Comparison of ENCODE assay signal across 8 mouse cellular contexts in genomic region chr4:86555035-86555707, GRCm38 (mm10). TPM values are rescaled to one million over a fixed set of nuclear protein-coding genes. Genes with fewer than 3 reads are reported as not detected.
A peak's percentile ranks its signal among the peaks of the same experiment; 100 is the strongest.
DNase-seq lines count a peak whose midpoint lies in the region; ATAC-seq and TF ChIP-seq lines count a peak whose summit lies in the region.

No protein-coding gene starts in this region.

- TF ChIP-seq POLR2A in testis, adult 2 months (IDR thresholded peaks at IDR 0.05; ENCODE audit: control insufficient read depth, low read depth, low read length) = no peak

- H3K9me3 ChIP-seq in embryonic facial prominence, embryonic 11.5 days (replicated peaks; ENCODE audit: control insufficient read depth, low read length) = no peaks in the 10 kb centered on the region
- no peaks in the 10 kb centered on the region for H3K9me3 ChIP-seq in embryonic facial prominence, embryonic 10.5 days
- no peaks in the 10 kb centered on the region for H3K9me3 ChIP-seq in forebrain, embryonic 16.5 days (ENCODE audit: control insufficient read depth, low read length)
- H3K9me3 ChIP-seq in midbrain, embryonic 12.5 days = no peaks in the 10 kb centered on the region

- no peaks in the 10 kb centered on the region for H3K27me3 ChIP-seq in embryonic facial prominence, embryonic 11.5 days (ENCODE audit: control insufficient read depth, insufficient read depth, low read length)
- no peaks in the 10 kb centered on the region for H3K27me3 ChIP-seq in embryonic facial prominence, embryonic 10.5 days (replicated peaks; ENCODE audit: low read depth, poor library complexity, severe bottlenecking)
- no peaks in the 10 kb centered on the region for H3K27me3 ChIP-seq in testis, adult 2 months (ENCODE audit: control insufficient read depth, insufficient read depth, low read length)
- H3K27me3 ChIP-seq in forebrain, embryonic 16.5 days (replicated peaks; ENCODE audit: control insufficient read depth, insufficient read depth, low read length) = no peaks in the 10 kb centered on the region
- H3K27me3 ChIP-seq in midbrain, embryonic 12.5 days = no peaks in the 10 kb centered on the region

- no peak for TF ChIP-seq CTCF in testis, adult 2 months (IDR thresholded peaks at IDR 0.05; ENCODE audit: control insufficient read depth, insufficient read depth, insufficient replicate concordance, low read depth, low read length)

- peak; percentile 86 for DNase-seq in embryonic facial prominence, embryonic 11.5 days (ENCODE audit: low spot score)
- no peak for DNase-seq in embryonic facial prominence, embryonic 10.5 days (ENCODE audit: low spot score)
- DNase-seq in testis, postnatal 14 days (ENCODE audit: low spot score) = no peak
- no peak for DNase-seq in right cerebral cortex, postnatal 25 days
- no peak for DNase-seq in cerebellum, adult 9-11 months

- H3K4me1 ChIP-seq in embryonic facial prominence, embryonic 11.5 days (ENCODE audit: control insufficient read depth, insufficient read depth, low read length) = no peaks in the 10 kb centered on the region
- H3K4me1 ChIP-seq in embryonic facial prominence, embryonic 10.5 days = no peaks in the 10 kb centered on the region
- H3K4me1 ChIP-seq in testis, adult 2 months (ENCODE audit: control insufficient read depth, insufficient read depth, low read length) = no peaks in the 10 kb centered on the region; the same call in 1 of the 2 replicates
- H3K4me1 ChIP-seq in forebrain, embryonic 16.5 days (replicated peaks; ENCODE audit: control insufficient read depth, insufficient read depth, low read length) = no peaks in the 10 kb centered on the region
- no peaks in the 10 kb centered on the region for H3K4me1 ChIP-seq in midbrain, embryonic 12.5 days

- H3K4me3 ChIP-seq in embryonic facial prominence, embryonic 11.5 days (ENCODE audit: low read depth, low read length) = no peak overlapping the region
- H3K4me3 ChIP-seq in embryonic facial prominence, embryonic 10.5 days = no peak overlapping the region
- H3K4me3 ChIP-seq in testis, adult 2 months (ENCODE audit: control insufficient read depth, low read depth, low read length) = peak overlapping the region; percentile 84
- H3K4me3 ChIP-seq in forebrain, embryonic 16.5 days (replicated peaks; ENCODE audit: low read length) = no peak overlapping the region
- H3K4me3 ChIP-seq in midbrain, embryonic 12.5 days = no peak overlapping the region

- no peak overlapping the region for H3K4me2 ChIP-seq in embryonic facial prominence, embryonic 11.5 days (ENCODE audit: low read depth, low read length)
- H3K4me2 ChIP-seq in forebrain, embryonic 16.5 days (ENCODE audit: low read length) = no peak overlapping the region
- no peak overlapping the region for H3K4me2 ChIP-seq in midbrain, embryonic 12.5 days (replicated peaks)

- no peak overlapping the region for H3K27ac ChIP-seq in embryonic facial prominence, embryonic 11.5 days (replicated peaks; ENCODE audit: low read depth, low read length)
- no peak overlapping the region for H3K27ac ChIP-seq in embryonic facial prominence, embryonic 10.5 days (replicated peaks)
- no peak overlapping the region for H3K27ac ChIP-seq in testis, adult 2 months (ENCODE audit: control insufficient read depth, insufficient read depth, low read depth, low read length)
- H3K27ac ChIP-seq in forebrain, embryonic 16.5 days (ENCODE audit: low read length) = no peak overlapping the region
- no peak overlapping the region for H3K27ac ChIP-seq in midbrain, embryonic 12.5 days (replicated peaks)

- H3K9ac ChIP-seq in embryonic facial prominence, embryonic 11.5 days (replicated peaks; ENCODE audit: low read length) = no peak overlapping the region
- no peak overlapping the region for H3K9ac ChIP-seq in forebrain, embryonic 16.5 days (replicated peaks; ENCODE audit: low read depth, low read length)
- no peak overlapping the region for H3K9ac ChIP-seq in midbrain, embryonic 12.5 days (replicated peaks)

- WGBS in embryonic facial prominence, embryonic 11.5 days = 27% methylated on average over 6 of the region's 6 CpGs
- WGBS in embryonic facial prominence, embryonic 10.5 days = 28% methylated on average over 6 of the region's 6 CpGs
- 22% methylated on average over 6 of the region's 6 CpGs for WGBS in forebrain, embryonic 16.5 days
- WGBS in midbrain, embryonic 12.5 days = 24% methylated on average over 6 of the region's 6 CpGs

- no peaks in the 10 kb centered on the region for H3K36me3 ChIP-seq in embryonic facial prominence, embryonic 11.5 days (replicated peaks; ENCODE audit: control insufficient read depth, insufficient read depth, low read depth, low read length)
- no peaks in the 10 kb centered on the region for H3K36me3 ChIP-seq in embryonic facial prominence, embryonic 10.5 days (replicated peaks)
- H3K36me3 ChIP-seq in testis, adult 2 months (ENCODE audit: control insufficient read depth, insufficient read depth, low read length) = no peaks in the 10 kb centered on the region
- no peaks in the 10 kb centered on the region for H3K36me3 ChIP-seq in forebrain, embryonic 16.5 days (ENCODE audit: control insufficient read depth, insufficient read depth)
- no peaks in the 10 kb centered on the region for H3K36me3 ChIP-seq in midbrain, embryonic 12.5 days

- peak; percentile 59; the same call in 1 of the 2 replicates for ATAC-seq in embryonic facial prominence, embryonic 11.5 days (replicated peaks; ENCODE audit: insufficient number of reproducible peaks, low FRiP score, low TSS enrichment, low read depth)
- peak; percentile 77 for ATAC-seq in forebrain, embryonic 16.5 days
- peak; percentile 49; the same call in 1 of the 2 replicates for ATAC-seq in midbrain, embryonic 12.5 days (ENCODE audit: low FRiP score, low read depth)

RNA-seq across cellular contexts. Expression of gene Saxo1, which starts 3.0 kb away (rescaled TPM):
- polyA plus RNA-seq in embryonic facial prominence, embryonic 11.5 days (2014; fragmentation: Nextera tagmentation; extraction: Ambion mirVana) = not detected in 2 replicates
- not detected in 2 replicates for polyA plus RNA-seq in embryonic facial prominence, embryonic 10.5 days (2016; fragmentation: Nextera tagmentation; extraction: Ambion mirVana)
- 87.4 and 95.3 TPM in 2 replicates for polyA plus RNA-seq in testis, adult 2 months (2012; rRNA removed)
- polyA plus RNA-seq in forebrain, embryonic 16.5 days (2015; fragmentation: Nextera tagmentation; extraction: Ambion mirVana) = not detected in 2 replicates
- polyA plus RNA-seq in midbrain, embryonic 12.5 days (2016; fragmentation: Nextera tagmentation; extraction: Ambion mirVana) = not detected in 2 replicates

RNA-seq across cellular contexts. Expression of gene Rraga, which starts 20.3 kb away (rescaled TPM):
- polyA plus RNA-seq in embryonic facial prominence, embryonic 11.5 days (2014; fragmentation: Nextera tagmentation; extraction: Ambion mirVana) = 108 and 116 TPM in 2 replicates
- 60.7 and 66.2 TPM in 2 replicates for polyA plus RNA-seq in embryonic facial prominence, embryonic 10.5 days (2016; fragmentation: Nextera tagmentation; extraction: Ambion mirVana)
- 18.9 and 20.9 TPM in 2 replicates for polyA plus RNA-seq in testis, adult 2 months (2012; rRNA removed)
- polyA plus RNA-seq in forebrain, embryonic 16.5 days (2015; fragmentation: Nextera tagmentation; extraction: Ambion mirVana) = 132 and 135 TPM in 2 replicates
- polyA plus RNA-seq in midbrain, embryonic 12.5 days (2016; fragmentation: Nextera tagmentation; extraction: Ambion mirVana) = 76.0 and 85.0 TPM in 2 replicates

RNA-seq across cellular contexts. Expression of gene Haus6, which starts 56.7 kb away (rescaled TPM):
- polyA plus RNA-seq in embryonic facial prominence, embryonic 11.5 days (2014; fragmentation: Nextera tagmentation; extraction: Ambion mirVana) = 30.7 and 32.6 TPM in 2 replicates
- polyA plus RNA-seq in embryonic facial prominence, embryonic 10.5 days (2016; fragmentation: Nextera tagmentation; extraction: Ambion mirVana) = 30.3 and 31.7 TPM in 2 replicates
- polyA plus RNA-seq in testis, adult 2 months (2012; rRNA removed) = 8.8 and 12.2 TPM in 2 replicates
- 11.5 TPM in 2 replicates for polyA plus RNA-seq in forebrain, embryonic 16.5 days (2015; fragmentation: Nextera tagmentation; extraction: Ambion mirVana)
- polyA plus RNA-seq in midbrain, embryonic 12.5 days (2016; fragmentation: Nextera tagmentation; extraction: Ambion mirVana) = 21.6 and 24.1 TPM in 2 replicates

Comparison
In these comparisons a context has a peak if more than half of its experiments do, and no peak if none do; other contexts are left out.
1. RNA of gene Saxo1, which starts 3.0 kb away (polyA plus RNA-seq): 87.4 to 95.3 TPM in testis, adult 2 months; not detected in embryonic facial prominence, embryonic 10.5 days, not detected in embryonic facial prominence, embryonic 11.5 days, not detected in forebrain, embryonic 16.5 days and not detected in midbrain, embryonic 12.5 days; every median in the first group is over 10 times any median in the second.
2. Peak in every context shown above with its lines, with median percentiles within 50 percentile points of each other: ATAC-seq.